Mouse (Mus musculus) gastrocnemius, adult 2 months (tissue): ENCODE results near the gene Tada3. TPM values are rescaled to one million over a fixed set of nuclear protein-coding genes. Genes with fewer than 3 reads are reported as not detected.

ENCODE experiments used
- DNase-seq: peaks from one replicate; pipeline ENCODE4 v3.0.0; 2022
- H3K27ac ChIP-seq: fragments of 200-600 bp; 2 replicates; pipeline ENCODE4 v1.8.1; 2022; ENCODE audit warnings: mild to moderate bottlenecking
- H3K4me3 ChIP-seq: fragments of 200-600 bp; 2 replicates; pipeline ENCODE4 v1.8.1; 2022; ENCODE audit warnings: mild to moderate bottlenecking, moderate library complexity
- CTCF ChIP-seq: fragments of 200-600 bp; IDR thresholded peaks from 2 replicates; pipeline ENCODE4 v1.8.1; 2022; ENCODE audit warnings: antibody characterized with exemption, mild to moderate bottlenecking, moderate library complexity
- intact Hi-C: fragments of 180-260 bp; cut with DNase I; formaldehyde crosslinking; loops from one replicate; pipeline ENCODE4 v1.15.1; 2025
- total RNA-seq, 2 experiments: library from RNA; stranded (reverse); gene quantifications; 2 replicates each; pipeline ENCODE4 v1.2.3; 2021

Tada3 gene
- total RNA-seq, 2 experiments from 2014 or later, result 14.1 to 15.5 TPM

GRCm38 (mm10) chr6:113379246-113379645 lies 1.6 kb upstream of the Tada3 start:
- peak overlapping the region; percentile 72 for H3K4me3 ChIP-seq
- no peak for TF ChIP-seq CTCF
- DNase-seq, result no peak
- peak overlapping the region; percentile 99; the same call in 1 of the 2 replicates for H3K27ac ChIP-seq
- intact Hi-C loops, result no loop called here

GRCm38 (mm10) chr6:113377172-113377495 lies 549 bp downstream of the Tada3 start:
- no peak for TF ChIP-seq CTCF
- peak overlapping the region; percentile 99 for H3K27ac ChIP-seq
- peak overlapping the region; percentile 72 for H3K4me3 ChIP-seq
- intact Hi-C loops, result loop anchor here (2.0 kb wide), 2 partner anchors 34 to 48 kb away; partner anchors contain the start of gene Camk1
- no peak for DNase-seq

GRCm38 (mm10) chr6:113373491-113373890 lies 4.2 kb downstream of the Tada3 start:
- TF ChIP-seq CTCF, result no peak
- H3K4me3 ChIP-seq, result no peak overlapping the region
- DNase-seq, result no peak
- intact Hi-C loops, result no loop called here
- H3K27ac ChIP-seq, result no peak overlapping the region

- no peak for DNase-seq
- intact Hi-C loops, result no loop called here
- Histone ChIP-seq H3K4me3 (no peak overlapping the region), H3K27ac (no peak overlapping the region)
- TF ChIP-seq CTCF, result no peak
These were observed 7.3 kb downstream of the Tada3 start for GRCm38 (mm10) chr6:113370194-113370929.

GRCm38 (mm10) chr6:113368577-113368976 lies 9.1 kb downstream of the Tada3 start:
- no peak for TF ChIP-seq CTCF
- intact Hi-C loops, result no loop called here
- Histone ChIP-seq H3K4me3 (no peak overlapping the region), H3K27ac (no peak overlapping the region)
- DNase-seq, result no peak

- no peak for DNase-seq
- no peak overlapping the region for H3K27ac ChIP-seq
- no peak overlapping the region for H3K4me3 ChIP-seq
- TF ChIP-seq CTCF, result no peak
- intact Hi-C loops, result no loop called here
These were observed 9.6 kb downstream of the Tada3 start for GRCm38 (mm10) chr6:113368124-113368523.

GRCm38 (mm10) chr6:113367574-113367973 lies 10.1 kb downstream of the Tada3 start:
- no peak for DNase-seq
- H3K4me3 ChIP-seq, result no peak overlapping the region
- intact Hi-C loops, result no loop called here
- no peak overlapping the region for H3K27ac ChIP-seq
- TF ChIP-seq CTCF, result no peak

- no peak for TF ChIP-seq CTCF
- no peak for DNase-seq
- Histone ChIP-seq H3K27ac (no peak overlapping the region), H3K4me3 (no peak overlapping the region)
- intact Hi-C loops, result no loop called here
These were observed 11.0 kb downstream of the Tada3 start for GRCm38 (mm10) chr6:113366639-113367038.

GRCm38 (mm10) chr6:113364518-113365135 lies 13.1 kb downstream of the Tada3 start:
- no peak for DNase-seq
- intact Hi-C loops, result no loop called here

GRCm38 (mm10) chr6:113362241-113362640 lies 15.4 kb downstream of the Tada3 start:
- TF ChIP-seq CTCF, result no peak
- Histone ChIP-seq H3K27ac (no peak overlapping the region), H3K4me3 (no peak overlapping the region)
- intact Hi-C loops, result no loop called here
- no peak for DNase-seq

More at GRCm38 (mm10) chr6:113364518-113365135, 13.1 kb downstream of the Tada3 start:
- TF ChIP-seq CTCF, result no peak
- Histone ChIP-seq H3K27ac (no peak overlapping the region), H3K4me3 (no peak overlapping the region)

GRCm38 (mm10) chr6:113361476-113361875 lies 16.2 kb downstream of the Tada3 start:
- intact Hi-C loops, result no loop called here
- Histone ChIP-seq H3K4me3 (no peak overlapping the region), H3K27ac (no peak overlapping the region)
- DNase-seq, result no peak
- no peak for TF ChIP-seq CTCF

GRCm38 (mm10) chr6:113353696-113354095 lies 24.0 kb downstream of the Tada3 start:
- DNase-seq, result no peak
- no peak overlapping the region for H3K4me3 ChIP-seq
- intact Hi-C loops, result no loop called here
- H3K27ac ChIP-seq, result no peak overlapping the region
- no peak for TF ChIP-seq CTCF

- no peak for DNase-seq
These were observed 24.9 kb downstream of the Tada3 start for GRCm38 (mm10) chr6:113352820-113353219.

GRCm38 (mm10) chr6:113351653-113352052 lies 26.0 kb downstream of the Tada3 start:
- no peak overlapping the region for H3K27ac ChIP-seq
- TF ChIP-seq CTCF, result no peak
- intact Hi-C loops, result no loop called here
- no peak overlapping the region for H3K4me3 ChIP-seq
- no peak for DNase-seq

More at GRCm38 (mm10) chr6:113352820-113353219, 24.9 kb downstream of the Tada3 start:
- Histone ChIP-seq H3K4me3 (no peak overlapping the region), H3K27ac (no peak overlapping the region)
- TF ChIP-seq CTCF, result no peak
- intact Hi-C loops, result no loop called here
